Mouse (Mus musculus): ENCODE data around the gene H2-K1. TPM values are rescaled to one million over a fixed set of nuclear protein-coding genes. Genes with fewer than 3 reads are reported as not detected.
"Not testable (repeated sequence)": the region's sequence is repeated elsewhere in the genome, so short reads cannot be mapped to it uniquely, and the experiment has no call there.

The H2-K1 gene
- total RNA-seq, 2 experiments from 2014 or later: 47.2 to 57.7 TPM

DNA sequence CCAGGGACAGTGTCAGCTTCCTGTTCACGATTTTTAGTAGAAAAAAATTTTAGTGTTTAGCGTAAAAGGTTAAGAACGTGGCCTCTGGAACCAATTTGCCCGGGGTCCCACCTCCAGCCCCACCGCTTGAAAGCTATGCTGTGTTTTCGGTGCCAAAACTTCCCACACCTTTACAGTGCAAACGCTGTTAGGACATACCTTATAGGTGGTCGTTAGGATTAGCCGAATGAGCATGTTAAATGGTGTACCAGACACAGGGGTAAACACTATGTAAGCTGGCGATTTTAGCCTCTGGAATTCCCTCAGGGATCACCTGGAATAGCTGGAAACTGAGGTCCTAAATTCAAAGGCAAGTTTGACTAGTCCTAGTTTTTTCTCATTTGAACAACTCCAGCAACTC, 43.8 kb downstream of the H2-K1 start:
- DNase-seq (ENCODE audit: low spot score): no peak

DNA sequence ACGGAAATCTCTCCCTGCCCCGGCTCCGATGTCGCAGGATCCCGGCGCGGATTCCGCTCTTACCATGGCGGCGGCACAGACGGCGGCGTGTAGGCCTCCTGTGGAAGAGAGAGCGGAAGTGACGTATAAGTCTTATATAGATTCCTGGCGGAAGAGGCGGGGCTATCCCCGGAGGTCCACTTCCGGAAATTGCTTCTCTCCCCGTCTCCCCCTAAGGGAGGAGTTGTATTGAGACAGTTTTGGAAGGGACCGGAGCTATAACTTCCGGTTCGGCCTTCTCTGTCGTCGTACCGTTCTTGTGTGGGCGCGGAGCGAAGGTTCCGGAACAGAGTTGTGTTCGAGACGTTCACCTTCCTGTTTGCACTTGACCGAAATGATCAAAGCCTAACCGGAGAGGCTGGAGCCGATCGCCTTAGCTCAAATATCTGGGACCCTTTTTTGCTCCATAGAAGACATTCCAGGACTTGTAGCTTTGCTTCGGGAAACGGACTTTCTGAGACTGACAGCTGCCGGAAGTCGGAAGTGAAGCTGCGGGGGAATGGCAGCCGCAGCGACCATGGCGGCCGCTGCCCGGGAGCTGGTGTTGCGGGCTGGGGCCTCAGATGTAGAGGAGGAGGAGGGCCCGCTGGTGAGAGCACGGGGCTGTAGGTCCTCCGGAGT, 44.5 kb downstream of the H2-K1 start, which contains the start of the genes Vps52 and Rps18:
Gene Vps52 (plus strand): TSS at position 258 of the 660 bp plus-strand sequence.
Gene Rps18 (minus strand): TSS at position 447 of the 660 bp plus-strand sequence.
- peak; percentile 98 for DNase-seq (ENCODE audit: low spot score)

- no peak for DNase-seq (ENCODE audit: low spot score)
Measured at GRCm38 (mm10) chr17:33954646-33955554, 45.2 kb downstream of the H2-K1 start.

GRCm38 (mm10) chr17:33953961-33954565, 46.1 kb downstream of the H2-K1 start:
- DNase-seq (ENCODE audit: low spot score): no peak

DNA sequence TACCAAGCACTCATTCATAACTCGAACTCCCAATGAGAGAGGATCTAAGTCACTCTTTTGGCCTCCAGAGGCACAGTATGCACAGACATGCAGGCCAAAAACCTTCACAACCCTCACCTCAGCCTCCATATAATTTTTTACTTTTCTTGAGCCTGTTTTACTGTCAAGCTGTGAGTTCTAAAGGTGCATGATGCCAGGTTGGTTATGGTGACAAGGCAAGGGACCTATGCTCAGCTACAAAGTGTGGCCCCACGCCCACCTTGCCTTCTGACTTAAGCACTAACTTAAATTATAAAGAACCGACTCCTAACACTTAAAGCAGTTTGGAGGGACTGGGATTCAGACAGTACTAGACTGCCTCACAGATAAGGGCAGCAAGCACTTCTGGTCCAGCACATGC, 46.8 kb downstream of the H2-K1 start:
- no peak for DNase-seq (ENCODE audit: low spot score)

GRCm38 (mm10) chr17:33952879-33953278, 47.3 kb downstream of the H2-K1 start:
- no peak for DNase-seq (ENCODE audit: low spot score)

GRCm38 (mm10) chr17:33952015-33952414, 48.1 kb downstream of the H2-K1 start:
- not testable (repeated sequence) for DNase-seq (ENCODE audit: low spot score)

GRCm38 (mm10) chr17:33951021-33951946, 48.9 kb downstream of the H2-K1 start, which contains the start of gene B3galt4:
Gene B3galt4 (minus strand): TSS chr17:33951488.
- DNase-seq (ENCODE audit: low spot score): peak; percentile 56

GRCm38 (mm10) chr17:33950131-33950625, 50.0 kb downstream of the H2-K1 start:
- DNase-seq (ENCODE audit: low spot score): no peak

DNA sequence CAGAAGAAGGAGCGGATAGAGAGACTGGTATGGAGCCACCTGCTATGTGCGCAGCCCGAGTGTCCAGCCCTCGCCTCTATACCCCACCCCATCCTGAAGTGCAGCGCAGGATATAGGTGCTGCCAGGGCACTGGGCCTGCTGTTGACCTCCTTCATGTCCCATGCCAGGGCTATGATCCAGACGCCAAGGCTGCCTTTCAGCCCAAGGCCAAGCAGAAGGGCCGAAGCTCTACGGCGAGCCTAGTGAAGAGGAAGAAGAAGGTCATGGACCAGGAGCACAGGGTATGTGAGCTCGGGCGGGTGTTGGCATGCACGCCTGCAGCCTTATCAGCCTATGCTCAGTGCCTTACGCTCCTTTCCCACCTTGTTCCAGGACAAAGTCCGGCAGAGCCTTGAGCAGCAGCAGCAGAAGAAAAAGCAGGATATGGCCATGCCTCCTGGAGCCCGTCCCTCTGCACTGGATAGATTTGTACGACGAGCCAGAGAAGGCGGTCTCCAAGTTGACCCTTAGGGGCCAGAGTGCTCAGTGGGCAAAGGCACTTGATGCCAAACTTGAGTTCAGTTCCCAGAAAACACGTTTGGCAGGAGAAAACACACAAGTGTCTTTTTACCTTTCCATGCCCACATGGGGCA, 51.1 kb downstream of the H2-K1 start:
- DNase-seq (ENCODE audit: low spot score): no peak

DNA sequence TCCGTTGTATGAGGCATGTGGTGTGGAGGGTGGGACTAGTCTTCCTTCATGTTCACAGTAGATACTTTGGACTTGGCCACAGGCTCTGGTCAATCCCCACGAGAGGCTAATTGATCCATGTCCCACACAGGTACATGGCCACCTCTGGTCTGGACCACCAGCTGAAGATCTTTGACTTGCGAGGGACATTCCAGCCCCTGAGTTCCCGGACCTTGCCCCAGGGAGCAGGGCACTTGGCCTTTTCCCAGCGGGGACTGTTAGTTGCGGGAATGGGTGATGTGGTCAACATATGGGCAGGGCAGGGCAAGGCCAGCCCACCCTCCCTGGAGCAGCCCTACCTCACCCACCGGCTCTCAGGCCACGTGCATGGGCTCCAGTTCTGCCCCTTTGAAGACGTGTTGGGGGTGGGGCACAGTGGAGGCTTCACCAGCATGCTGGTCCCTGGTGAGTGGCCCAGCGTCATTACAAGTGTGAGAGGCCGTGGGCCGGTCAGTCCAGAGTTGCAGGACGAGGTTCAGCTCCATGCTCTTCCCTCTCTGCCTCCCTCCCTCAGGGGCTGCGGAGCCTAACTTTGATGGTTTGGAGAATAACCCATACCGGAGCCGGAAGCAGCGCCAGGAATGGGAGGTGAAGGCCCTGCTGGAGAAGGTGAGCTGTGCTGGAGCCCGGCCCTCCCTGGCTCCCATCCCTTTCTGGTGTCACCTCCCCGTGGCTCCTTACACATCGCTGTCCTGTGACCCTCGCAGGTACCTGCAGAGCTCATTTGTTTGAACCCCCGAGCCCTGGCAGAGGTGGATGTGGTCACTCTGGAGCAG, 51.9 kb downstream of the H2-K1 start:
- no peak for DNase-seq (ENCODE audit: low spot score)

- no peak for DNase-seq (ENCODE audit: low spot score)
Measured at GRCm38 (mm10) chr17:33947430-33948089, 52.6 kb downstream of the H2-K1 start.

Small RNAs within 50 kb of the gene (microRNA-seq; reads per million reads assigned to microRNA genes)
- gene Mir219a-1: not detected
- not detected for gene Mir219c

Other genes starting within 250 kb of the H2-K1 start
- gene Rab11b, start 239.8 kb downstream of the H2-K1 start, total RNA-seq (2021): 100 to 1,000 TPM; 138 to 142 TPM
- gene Angptl4, start 218.5 kb downstream of the H2-K1 start, total RNA-seq (2021): 1 to 10 TPM; 4.3 to 6.6 TPM
- gene Kank3, start 189.8 kb downstream of the H2-K1 start, total RNA-seq (2021): 10 to 100 TPM; 13.4 to 16.6 TPM
- gene Rps28, start 175.8 kb downstream of the H2-K1 start, total RNA-seq (2021): 100 to 1,000 TPM; 586 to 627 TPM
- 100 to 1,000 TPM; 375 to 377 TPM for gene Ndufa7, start 175.8 kb downstream of the H2-K1 start, total RNA-seq (2021)
- gene Cd320, start 157.3 kb downstream of the H2-K1 start, total RNA-seq (2021): 10 to 100 TPM; 14.8 to 15.2 TPM
- gene Gm7029, start 126.5 kb downstream of the H2-K1 start, total RNA-seq (2021): not detected
- under 1 TPM in 1 of 2 experiments, not detected in 1; 0.34 TPM for gene Kifc1, start 109.7 kb downstream of the H2-K1 start, total RNA-seq (2021)
- not detected for gene Platr17, start 95.2 kb downstream of the H2-K1 start, total RNA-seq (2021)
- 10 to 100 TPM; 12.0 to 13.7 TPM for gene Daxx, start 90.9 kb downstream of the H2-K1 start, total RNA-seq (2021)
- 10 to 100 TPM; 30.2 to 31.7 TPM for gene Tapbp, start 84.4 kb downstream of the H2-K1 start, total RNA-seq (2021)
- gene Zbtb22, start 84.4 kb downstream of the H2-K1 start, total RNA-seq (2021): 10 to 100 TPM; 14.2 to 16.4 TPM
- gene Rgl2, start 70.8 kb downstream of the H2-K1 start, total RNA-seq (2021): 10 to 100 TPM; 26.4 to 31.9 TPM
- gene Pfdn6, start 60.0 kb downstream of the H2-K1 start, total RNA-seq (2021): 10 to 100 TPM; 64.8 to 68.8 TPM
- gene Wdr46, start 59.7 kb downstream of the H2-K1 start, total RNA-seq (2021): 1 to 10 TPM; 8.7 to 8.8 TPM
- 1 to 10 TPM; 1.5 to 1.7 TPM for gene B3galt4, start 48.9 kb downstream of the H2-K1 start, total RNA-seq (2021)
- gene Vps52, start 44.5 kb downstream of the H2-K1 start, total RNA-seq (2021): 10 to 100 TPM; 29.6 to 33.5 TPM
- 100 to 1,000 TPM; 367 to 381 TPM for gene Rps18, start 44.3 kb downstream of the H2-K1 start, total RNA-seq (2021)
- 10 to 100 TPM; 12.5 to 13.5 TPM for gene Ring1, start 24.3 kb upstream of the H2-K1 start, total RNA-seq (2021)
- gene H2-Ke6, start 27.7 kb upstream of the H2-K1 start, total RNA-seq (2021): 10 to 100 TPM; 80.3 to 82.1 TPM
- gene Slc39a7, start 31.3 kb upstream of the H2-K1 start, total RNA-seq (2021): 10 to 100 TPM; 41.0 to 50.2 TPM
- 10 to 100 TPM; 34.9 to 37.0 TPM for gene Rxrb, start 31.5 kb upstream of the H2-K1 start, total RNA-seq (2021)
- gene Col11a2, start 39.1 kb upstream of the H2-K1 start, total RNA-seq (2021): 1 to 10 TPM; 2.9 TPM
- not detected for gene H2-Oa, start 92.0 kb upstream of the H2-K1 start, total RNA-seq (2021)
- gene H2-DMa, start 119.2 kb upstream of the H2-K1 start, total RNA-seq (2021): 1 to 10 TPM; 2.6 to 3.2 TPM
- 10 to 100 TPM; 71.6 to 77.3 TPM for gene Brd2, start 122.3 kb upstream of the H2-K1 start, total RNA-seq (2021)
- gene H2-DMb2, start 143.0 kb upstream of the H2-K1 start, total RNA-seq (2021): under 1 TPM; 0.17 to 0.53 TPM
- under 1 TPM; 0.16 to 0.78 TPM for gene H2-DMb1, start 152.7 kb upstream of the H2-K1 start, total RNA-seq (2021)
- gene Tap1, start 187.2 kb upstream of the H2-K1 start, total RNA-seq (2021): 1 to 10 TPM in 1 of 2 experiments, under 1 TPM in 1; 0.98 to 3.6 TPM
- 1 to 10 TPM in 1 of 2 experiments, under 1 TPM in 1; 0.73 to 3.8 TPM for gene Psmb9, start 187.4 kb upstream of the H2-K1 start, total RNA-seq (2021)
- gene Psmb8, start 197.4 kb upstream of the H2-K1 start, total RNA-seq (2021): 1 to 10 TPM; 3.2 to 6.7 TPM
- gene Tap2, start 203.2 kb upstream of the H2-K1 start, total RNA-seq (2021): 1 to 10 TPM; 4.1 to 6.6 TPM
- gene H2-Ob, start 238.6 kb upstream of the H2-K1 start, total RNA-seq (2021): under 1 TPM; 0.14 to 0.33 TPM

Data from gastrocnemius, adult 18-20 months (tissue).